Mouse (Mus musculus): Measurements from ENCODE around the gene Gm5089.

- TF ChIP-seq CTCF (IDR thresholded peaks at IDR 0.05; ENCODE audit: borderline replicate concordance, control insufficient read depth, extremely low read depth, insufficient read depth, low read length, poor library complexity), result no peak
- TF ChIP-seq POLR2A (IDR thresholded peaks at IDR 0.05; ENCODE audit: control insufficient read depth, extremely low read depth, insufficient read depth, low read length, poor library complexity), result no peak
Observed at GRCm38 (mm10) chr14:122405897-122406540, 44.9 kb downstream of the Gm5089 start.
